Mouse (Mus musculus) kidney, embryonic 16.5 days (tissue): ENCODE data around the gene Kdm4c. TPM values are rescaled to one million over a fixed set of nuclear protein-coding genes. Genes with fewer than 3 reads are reported as not detected.

Source experiments
- ATAC-seq: fragments of 200-750 bp; cut with Nextera tagmentation; 2 replicates; pipeline ENCODE4 v1.8.0; 2017; ENCODE audit warnings: moderate TSS enrichment; ENCODE audit not compliant: low FRiP score, low TSS enrichment
- H3K27ac ChIP-seq: fragments of 300-500 bp; sonication (generic); 2 replicates; pipeline ENCODE4 v1.5.1; 2014; ENCODE audit warnings: low read length
- H3K27me3 ChIP-seq: fragments of 300-500 bp; sonication (generic); 2 replicates; pipeline ENCODE4 v1.6.1; 2014; ENCODE audit warnings: low read length, control low read depth, mixed read lengths; ENCODE audit not compliant: insufficient read depth
- H3K36me3 ChIP-seq: fragments of 300-500 bp; sonication (generic); 2 replicates; pipeline ENCODE4 v1.6.1; 2014; ENCODE audit warnings: low read length, control low read depth, mixed read lengths; ENCODE audit not compliant: insufficient read depth
- H3K4me1 ChIP-seq: fragments of 300-500 bp; sonication (generic); 2 replicates; pipeline ENCODE4 v1.6.1; 2014; ENCODE audit warnings: low read length, control low read depth, mixed read lengths; ENCODE audit not compliant: insufficient read depth
- H3K4me2 ChIP-seq: fragments of 300-500 bp; sonication (generic); replicated peaks from 2 replicates; pipeline ENCODE4 v1.6.1; 2014; ENCODE audit warnings: low read depth, low read length
- H3K4me3 ChIP-seq: fragments of 300-500 bp; sonication (generic); 2 replicates; pipeline ENCODE4 v1.5.1; 2014; ENCODE audit warnings: mild to moderate bottlenecking, low read length
- H3K9ac ChIP-seq: fragments of 300-500 bp; sonication (generic); replicated peaks from 2 replicates; pipeline ENCODE4 v1.6.1; 2014; ENCODE audit warnings: low read length
- H3K9me3 ChIP-seq: fragments of 300-500 bp; sonication (generic); 2 replicates; pipeline ENCODE4 v1.6.1; 2016; ENCODE audit warnings: low read length, control low read depth
- WGBS: fragments of 180-500 bp; shearing (Covaris S2); extraction: QIAGEN DNeasy Blood & Tissue Kit; methylation state at CpG from one replicate; pipeline ENCODE4 v1.1.7; 2014; 5-methylcytosine and 5-hydroxymethylcytosine counted together
- polyA plus RNA-seq: library from polyadenylated mRNA; unstranded; fragments of >200 nt; fragmentation: Nextera tagmentation; extraction: Ambion mirVana; gene quantifications from 2 replicates; pipeline ENCODE4 v1.2.1, GENCODE M21; 2015

Gene Kdm4c
- polyA plus RNA-seq, 1 experiment from 2014 or later: 13.5 TPM

GRCm38 (mm10) chr4:74294726-74295125 lies 52.4 kb downstream of the Kdm4c start:
- Histone ChIP-seq H3K4me3 (no peak overlapping the region), H3K4me1 (no peaks in the 10 kb centered on the region), H3K4me2 (no peak overlapping the region), H3K27ac (no peak overlapping the region), H3K36me3 (no peaks in the 10 kb centered on the region), H3K9me3 (no peaks in the 10 kb centered on the region), H3K27me3 (no peaks in the 10 kb centered on the region), H3K9ac (no peak overlapping the region)
- 75% methylated on average over 3 of the region's 3 CpGs for WGBS
- no peak for ATAC-seq

DNA sequence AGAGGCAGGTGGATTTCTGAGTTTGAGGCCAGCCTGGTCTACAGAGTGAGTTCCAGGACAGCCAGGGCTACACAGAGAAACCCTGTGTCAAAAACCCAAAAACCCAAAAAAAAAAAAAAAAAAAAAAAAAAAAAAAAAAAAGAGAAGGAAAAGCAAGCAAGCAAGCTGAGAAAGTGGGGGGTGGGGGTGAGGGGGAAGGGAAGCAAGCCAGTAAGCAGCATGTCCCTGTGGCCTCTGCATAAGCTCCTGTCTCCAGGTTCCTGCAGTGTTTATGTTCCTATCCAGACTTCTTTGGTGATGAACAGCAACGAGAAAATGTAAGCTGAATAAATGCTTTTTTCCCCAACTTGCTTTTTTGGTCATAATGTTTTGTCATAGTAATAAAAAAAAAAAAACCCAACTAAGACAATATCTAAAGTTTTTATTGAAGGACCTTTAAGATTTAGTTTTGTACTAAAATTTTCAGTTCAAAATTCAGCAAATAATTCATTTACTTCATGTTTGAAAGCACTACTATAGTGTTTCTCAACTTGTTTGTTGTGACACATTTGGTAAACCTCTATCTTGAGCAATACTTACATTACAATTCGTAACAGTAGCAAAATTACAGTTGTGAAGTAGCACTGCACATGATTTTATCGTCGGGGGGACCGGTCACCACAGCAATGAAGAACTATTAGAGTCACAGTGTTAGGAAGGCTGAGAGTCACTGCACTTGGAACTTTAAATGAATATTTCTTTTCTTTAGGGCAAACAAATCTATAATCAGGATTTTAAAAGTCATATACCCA lies 63.2 kb downstream of the Kdm4c start:
- Histone ChIP-seq H3K27me3 (no peaks in the 10 kb centered on the region), H3K9me3 (no peaks in the 10 kb centered on the region), H3K9ac (no peak overlapping the region), H3K4me2 (no peak overlapping the region), H3K4me3 (no peak overlapping the region), H3K27ac (no peak overlapping the region), H3K36me3 (no peaks in the 10 kb centered on the region), H3K4me1 (no peaks in the 10 kb centered on the region)
- WGBS: 89% methylated on average over 5 of the region's 5 CpGs
- no peak for ATAC-seq

- Histone ChIP-seq H3K4me3 (no peak overlapping the region), H3K4me2 (no peak overlapping the region), H3K36me3 (peaks cover 9% of the 10 kb centered on the region), H3K27me3 (no peaks in the 10 kb centered on the region), H3K9ac (no peak overlapping the region), H3K9me3 (no peaks in the 10 kb centered on the region), H3K27ac (no peak overlapping the region), H3K4me1 (no peaks in the 10 kb centered on the region)
- WGBS: 91% methylated on average over 5 of the region's 5 CpGs
- ATAC-seq: no peak
Observed at GRCm38 (mm10) chr4:74311135-74311534, 68.8 kb downstream of the Kdm4c start.

DNA sequence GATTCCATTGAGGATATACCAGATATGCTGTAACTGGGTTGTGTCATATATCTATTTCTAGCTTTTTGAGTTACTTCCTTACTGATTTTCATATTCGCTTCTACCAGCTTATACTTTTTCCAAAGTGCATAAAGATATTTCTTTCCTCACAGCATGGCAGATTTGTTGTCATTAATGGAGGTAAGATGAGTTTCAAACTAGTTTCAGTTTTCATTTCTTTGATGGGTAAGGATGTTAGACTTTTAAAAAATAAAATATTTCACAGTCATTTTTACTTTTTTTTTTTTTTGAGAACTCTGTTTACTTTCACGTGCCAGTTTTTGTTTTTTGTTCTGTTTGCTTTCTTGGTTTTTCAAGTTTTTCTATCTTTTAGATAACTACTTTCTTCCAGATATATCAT lies 70.6 kb downstream of the Kdm4c start:
- Histone ChIP-seq H3K4me2 (no peak overlapping the region), H3K9me3 (no peaks in the 10 kb centered on the region), H3K4me1 (no peaks in the 10 kb centered on the region), H3K27ac (no peak overlapping the region), H3K4me3 (no peak overlapping the region), H3K36me3 (peaks cover 13% of the 10 kb centered on the region), H3K9ac (no peak overlapping the region), H3K27me3 (no peaks in the 10 kb centered on the region)
- WGBS: 90% methylated on average over 2 of the region's 2 CpGs
- no peak for ATAC-seq

- H3K9ac ChIP-seq: no peak overlapping the region
- no peak overlapping the region for H3K27ac ChIP-seq
- ATAC-seq: no peak
- no peak overlapping the region for H3K4me2 ChIP-seq
- WGBS: 95% methylated on average over 5 of the region's 5 CpGs
- H3K27me3 ChIP-seq: no peaks in the 10 kb centered on the region
- no peaks in the 10 kb centered on the region for H3K9me3 ChIP-seq
- H3K36me3 ChIP-seq: peaks cover 13% of the 10 kb centered on the region
- no peak overlapping the region for H3K4me3 ChIP-seq
- H3K4me1 ChIP-seq: no peaks in the 10 kb centered on the region
Observed at GRCm38 (mm10) chr4:74315388-74315787, 73.1 kb downstream of the Kdm4c start.

DNA sequence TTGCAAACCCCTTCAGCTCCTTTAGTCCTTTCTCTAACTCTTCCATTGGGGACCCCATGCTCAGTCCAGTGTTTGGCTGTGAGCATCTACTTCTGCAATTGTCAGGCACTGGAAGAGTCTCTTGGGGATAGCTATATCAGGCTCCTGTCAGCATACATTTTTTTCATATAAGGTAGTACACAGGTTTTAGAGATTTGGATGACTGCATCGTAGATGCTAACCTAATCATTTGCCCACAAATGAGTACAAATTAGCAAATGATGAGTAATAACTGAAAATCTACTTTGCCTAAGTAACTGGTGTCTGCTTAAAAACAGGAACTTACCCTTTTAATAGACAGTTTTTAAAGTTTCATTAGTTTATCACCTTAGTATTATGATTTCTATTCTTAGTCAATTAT lies 77.0 kb downstream of the Kdm4c start:
- no peaks in the 10 kb centered on the region for H3K27me3 ChIP-seq
- no peak overlapping the region for H3K27ac ChIP-seq
- H3K4me2 ChIP-seq: no peak overlapping the region
- no peaks in the 10 kb centered on the region for H3K4me1 ChIP-seq
- H3K9me3 ChIP-seq: no peaks in the 10 kb centered on the region
- WGBS: 100% methylated on average over 1 of the region's 1 CpGs
- no peak overlapping the region for H3K4me3 ChIP-seq
- H3K9ac ChIP-seq: no peak overlapping the region
- no peak for ATAC-seq
- H3K36me3 ChIP-seq: peaks cover 8% of the 10 kb centered on the region

- Histone ChIP-seq H3K4me2 (no peak overlapping the region), H3K4me1 (no peaks in the 10 kb centered on the region), H3K36me3 (peaks cover 24% of the 10 kb centered on the region), H3K9ac (no peak overlapping the region), H3K9me3 (no peaks in the 10 kb centered on the region), H3K27ac (no peak overlapping the region), H3K27me3 (no peaks in the 10 kb centered on the region), H3K4me3 (no peak overlapping the region)
- WGBS: 89% methylated on average over 4 of the region's 4 CpGs
- no peak for ATAC-seq
Observed at GRCm38 (mm10) chr4:74357479-74357878, 115.2 kb downstream of the Kdm4c start.

DNA sequence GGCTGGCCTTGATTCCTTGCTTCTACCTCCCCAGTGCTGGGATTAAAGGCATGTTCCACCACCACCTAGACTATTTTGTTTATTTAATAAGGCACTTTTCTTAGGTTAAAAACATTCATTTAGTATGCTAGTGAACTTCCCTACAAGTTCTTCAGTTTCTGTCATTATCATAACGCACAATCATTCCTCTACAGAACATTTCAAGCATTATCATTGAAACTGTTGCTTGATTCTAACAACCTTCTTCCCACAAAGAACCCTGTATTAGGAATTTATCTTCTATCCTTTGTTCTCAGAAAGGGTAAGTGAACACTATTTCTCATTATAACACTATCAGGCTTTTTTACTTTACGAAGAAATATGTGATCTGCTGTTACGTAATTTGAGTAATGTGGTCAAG lies 118.0 kb downstream of the Kdm4c start:
- Histone ChIP-seq H3K27me3 (no peaks in the 10 kb centered on the region), H3K9me3 (no peaks in the 10 kb centered on the region), H3K9ac (no peak overlapping the region), H3K4me3 (no peak overlapping the region), H3K36me3 (peaks cover 19% of the 10 kb centered on the region), H3K27ac (no peak overlapping the region), H3K4me1 (no peaks in the 10 kb centered on the region), H3K4me2 (no peak overlapping the region)
- ATAC-seq: no peak
- WGBS: 97% methylated on average over 3 of the region's 3 CpGs

GRCm38 (mm10) chr4:74386583-74386982 lies 144.3 kb downstream of the Kdm4c start:
- no peak for ATAC-seq
- WGBS: 74% methylated on average over 4 of the region's 4 CpGs
- H3K36me3 ChIP-seq: 0 out of 2 replicates have a peak, but pooled peaks cover 4% of the 10 kb centered on the region
- no peaks in the 10 kb centered on the region for H3K27me3 ChIP-seq
- no peaks in the 10 kb centered on the region for H3K9me3 ChIP-seq
- H3K27ac ChIP-seq: no peak overlapping the region
- no peak overlapping the region for H3K9ac ChIP-seq
- H3K4me1 ChIP-seq: no peaks in the 10 kb centered on the region
- H3K4me2 ChIP-seq: no peak overlapping the region
- H3K4me3 ChIP-seq: no peak overlapping the region

GRCm38 (mm10) chr4:74393162-74393561 lies 150.9 kb downstream of the Kdm4c start:
- Histone ChIP-seq H3K4me3 (no peak overlapping the region), H3K4me1 (no peaks in the 10 kb centered on the region), H3K9ac (no peak overlapping the region), H3K27me3 (no peaks in the 10 kb centered on the region), H3K27ac (no peak overlapping the region), H3K36me3 (peaks cover 20% of the 10 kb centered on the region), H3K9me3 (no peaks in the 10 kb centered on the region), H3K4me2 (no peak overlapping the region)
- no peak for ATAC-seq
- 90% methylated on average over 2 of the region's 2 CpGs for WGBS
